8 mouse cellular contexts compared by ENCODE assay signal in the genomic region with DNA sequence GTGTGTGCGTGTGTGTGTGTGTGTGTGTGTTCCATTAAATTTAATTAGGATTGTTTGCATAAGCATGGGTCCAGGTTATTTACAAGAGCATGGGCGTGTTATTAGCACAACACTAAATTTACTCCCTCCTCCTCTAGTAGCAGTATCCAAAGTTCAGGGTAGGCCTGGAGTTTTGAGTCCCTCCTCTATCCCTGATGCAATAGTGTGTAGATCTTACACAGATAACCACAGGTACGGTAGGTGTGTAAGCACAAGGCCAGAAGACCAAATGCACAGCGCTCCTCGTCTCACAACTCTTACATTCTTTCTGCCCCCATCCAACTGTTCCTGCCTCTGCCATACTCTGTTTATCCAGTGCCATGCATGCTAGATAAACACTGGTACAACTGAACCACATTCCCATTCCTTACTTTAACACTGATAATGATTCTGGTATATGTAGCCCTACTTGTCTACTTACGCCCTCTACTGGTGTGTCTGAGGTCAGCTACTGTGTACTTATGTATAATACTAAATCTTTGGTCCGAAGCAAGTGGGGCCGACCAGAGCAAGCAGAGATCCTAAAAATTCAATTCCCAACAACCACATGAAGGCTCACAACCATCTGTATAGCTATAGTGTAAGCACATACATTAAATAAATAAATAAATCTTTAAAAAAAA. TPM values are rescaled to one million over a fixed set of nuclear protein-coding genes. Genes with fewer than 3 reads are reported as not detected.
DNase-seq lines count a peak whose midpoint lies in the region; ATAC-seq and TF ChIP-seq lines count a peak whose summit lies in the region.

No protein-coding gene starts in this region.

- H3K27me3 ChIP-seq in heart, embryonic 10.5 days (ENCODE audit: insufficient read depth, poor library complexity, severe bottlenecking), result no peaks in the 10 kb centered on the region
- no peaks in the 10 kb centered on the region for H3K27me3 ChIP-seq in limb, embryonic 12.5 days
- no peaks in the 10 kb centered on the region for H3K27me3 ChIP-seq in small intestine, adult 2 months (ENCODE audit: control insufficient read depth, insufficient read depth, low read length)

- no peak for ATAC-seq in limb, embryonic 12.5 days (ENCODE audit: insufficient number of reproducible peaks, insufficient read depth, low FRiP score, low TSS enrichment, low read depth)

- peaks cover 34% of the 10 kb centered on the region for H3K36me3 ChIP-seq in heart, embryonic 10.5 days
- peaks cover 38% of the 10 kb centered on the region for H3K36me3 ChIP-seq in limb, embryonic 12.5 days
- peaks cover 16% of the 10 kb centered on the region for H3K36me3 ChIP-seq in small intestine, adult 2 months (ENCODE audit: control insufficient read depth, insufficient read depth, low read length)

- H3K4me2 ChIP-seq in limb, embryonic 12.5 days, result peak overlapping the region; percentile 85

- TF ChIP-seq POLR2A in small intestine, adult 2 months (IDR thresholded peaks at IDR 0.05; ENCODE audit: low read depth, low read length), result no peak

- no peak for DNase-seq in heart, embryonic 10.5 days (ENCODE audit: low spot score)
- DNase-seq in heart, postnatal 36 days, result no peak
- peak; percentile 16 for DNase-seq in 3134 (ENCODE audit: extremely low read depth, insufficient read length, low spot score)
- DNase-seq in c-Kit-negative CD71-positive TER-119-positive erythroid progenitor cells, embryonic 14.5 days (ENCODE audit: low read depth, low spot score), result peak; percentile 40
- no peak for DNase-seq in testis, postnatal 14 days (ENCODE audit: low spot score)
- DNase-seq in ovary, postnatal 14 days (ENCODE audit: low spot score), result no peak

- 88% methylated on average over 8 of the region's 8 CpGs for WGBS in heart, embryonic 10.5 days
- 87% methylated on average over 8 of the region's 8 CpGs for WGBS in limb, embryonic 12.5 days
- 60% methylated on average over 8 of the region's 8 CpGs for WGBS in small intestine, adult 2 months

- H3K9ac ChIP-seq in limb, embryonic 12.5 days (replicated peaks), result no peak overlapping the region

- peaks cover 15% of the 10 kb centered on the region for H3K4me1 ChIP-seq in heart, embryonic 10.5 days
- peaks cover 13% of the 10 kb centered on the region for H3K4me1 ChIP-seq in limb, embryonic 12.5 days (replicated peaks)
- peaks cover 6% of the 10 kb centered on the region; the same call in 1 of the 2 replicates for H3K4me1 ChIP-seq in small intestine, adult 2 months (ENCODE audit: control insufficient read depth, insufficient read depth, insufficient read length, low read length)

- H3K4me3 ChIP-seq in heart, embryonic 10.5 days, result peak overlapping the region; percentile 99
- H3K4me3 ChIP-seq in limb, embryonic 12.5 days (replicated peaks), result peak overlapping the region; percentile 100
- peak overlapping the region; percentile 31; the same call in 1 of the 2 replicates for H3K4me3 ChIP-seq in small intestine, adult 2 months (ENCODE audit: low read depth, low read length)

- H3K27ac ChIP-seq in heart, embryonic 10.5 days, result no peak overlapping the region
- H3K27ac ChIP-seq in limb, embryonic 12.5 days, result no peak overlapping the region
- H3K27ac ChIP-seq in small intestine, adult 2 months (ENCODE audit: insufficient read depth, low read depth, low read length), result peak overlapping the region; percentile 60

- intact Hi-C loops in heart, postnatal 36 days (cut with DNase I), result loop anchor here (5.0 kb wide), 1 partner anchor 282 kb away; the partner anchor contains the start of gene Btaf1

- H3K9me3 ChIP-seq in heart, embryonic 10.5 days, result no peaks in the 10 kb centered on the region
- no peaks in the 10 kb centered on the region for H3K9me3 ChIP-seq in limb, embryonic 12.5 days

- TF ChIP-seq CTCF in small intestine, adult 2 months (IDR thresholded peaks at IDR 0.05; ENCODE audit: extremely low read depth, insufficient read length, insufficient replicate concordance, low read depth, low read length), result no peak

RNA-seq across cellular contexts. Expression of gene Cpeb3, which starts 1.2 kb away (rescaled TPM):
- 2.6 and 3.7 TPM in 2 replicates for polyA plus RNA-seq in heart, embryonic 10.5 days (2016; fragmentation: Nextera tagmentation; extraction: Ambion mirVana)
- 10 to 100 TPM; 77.6 to 93.0 TPM for total RNA-seq in heart, postnatal 36 days (2021)
- 1.2 and 1.9 TPM in 2 replicates for polyA plus RNA-seq in limb, embryonic 12.5 days (2016; fragmentation: Nextera tagmentation; extraction: Ambion mirVana)
- polyA plus RNA-seq in small intestine, adult 2 months (2012; rRNA removed), result 5.9 and 9.1 TPM in 2 replicates

RNA-seq across cellular contexts. Expression of gene March5, which starts 2.3 kb away (rescaled TPM):
- 79.0 and 95.9 TPM in 2 replicates for polyA plus RNA-seq in heart, embryonic 10.5 days (2016; fragmentation: Nextera tagmentation; extraction: Ambion mirVana)
- 10 to 100 TPM; 76.8 to 88.5 TPM for total RNA-seq in heart, postnatal 36 days (2021)
- polyA plus RNA-seq in limb, embryonic 12.5 days (2016; fragmentation: Nextera tagmentation; extraction: Ambion mirVana), result 150 and 155 TPM in 2 replicates
- 15.6 and 25.4 TPM in 2 replicates for polyA plus RNA-seq in small intestine, adult 2 months (2012; rRNA removed)

Comparison
In these comparisons a context has a peak if more than half of its experiments do, and no peak if none do; other contexts are left out.
1. DNase-seq: peak in 3134 (single experiment) and c-Kit-negative CD71-positive TER-119-positive erythroid progenitor cells, embryonic 14.5 days (single experiment); none in heart, embryonic 10.5 days (single experiment), heart, postnatal 36 days (0 of 2), testis, postnatal 14 days (single experiment) and ovary, postnatal 14 days (single experiment).
2. H3K4me3 ChIP-seq: peak in every context shown above with its lines; median percentile 100 in limb, embryonic 12.5 days; 99 in heart, embryonic 10.5 days; 31 in small intestine, adult 2 months.